Mouse (Mus musculus): Measurements from ENCODE around the gene Myadml2.

DNA sequence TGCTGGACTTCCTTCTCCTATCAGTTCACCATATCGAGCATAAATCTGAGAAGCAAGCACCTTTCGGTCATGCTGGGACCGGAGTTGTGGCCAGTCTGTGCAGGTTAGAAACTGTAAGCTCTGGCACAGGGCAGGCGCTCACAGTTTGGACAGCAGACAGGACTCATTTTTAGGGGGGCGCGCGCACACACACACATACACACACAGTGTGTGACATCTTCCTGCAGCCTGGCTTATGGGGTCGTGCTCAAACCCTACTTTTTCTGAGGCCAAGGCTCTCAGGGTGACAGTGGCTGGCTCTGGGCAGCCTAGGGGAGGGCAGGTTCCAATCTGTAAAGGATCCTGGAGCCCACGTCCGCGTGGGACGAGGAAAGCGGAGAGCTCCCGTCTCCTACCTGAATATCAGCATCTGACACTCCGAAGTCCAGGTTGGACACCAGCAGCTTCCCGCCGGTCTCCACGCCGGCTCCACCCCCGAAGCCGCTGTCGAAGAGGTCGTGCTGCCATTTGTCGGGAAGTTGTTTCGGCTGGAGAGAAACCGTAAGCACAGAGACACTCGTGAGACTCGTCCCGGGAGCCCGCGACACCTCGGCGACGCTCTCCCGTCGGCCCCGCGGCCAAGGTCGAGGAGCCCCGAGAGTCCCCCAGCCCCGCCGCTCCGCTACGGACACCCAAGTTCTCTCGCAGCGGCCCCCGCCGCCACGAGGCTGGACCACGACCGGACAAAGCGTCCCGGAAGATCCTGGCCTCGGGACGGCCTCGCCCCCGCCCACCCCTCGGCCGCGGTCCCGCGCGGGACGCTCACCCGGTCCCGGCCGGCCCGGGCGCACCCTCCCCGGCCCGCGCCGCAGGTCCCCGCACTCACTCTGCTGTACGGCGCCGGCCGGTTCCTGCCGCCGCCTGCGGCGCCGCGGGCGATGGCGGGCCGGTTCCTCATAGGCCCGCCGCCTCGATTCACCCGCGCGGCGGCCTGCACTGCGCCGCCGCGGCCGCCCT lies 50.4 kb downstream of the Myadml2 start:
- no peak for TF ChIP-seq POLR2AphosphoS2 (IDR thresholded peaks at IDR 0.05; ENCODE audit: low read depth, low read length)
- no peak for TF ChIP-seq CTCF (conservative IDR thresholded peaks at IDR 0.05 in 1 of 2, IDR thresholded peaks at IDR 0.05 in 1 of 2; ENCODE audit: low read depth in 2 of 2, low read length in 2 of 2)
- TF ChIP-seq POLR2A (IDR thresholded peaks at IDR 0.05; ENCODE audit: low read depth, low read length) = no peak
- no peak for TF ChIP-seq EP300 (IDR thresholded peaks at IDR 0.05; ENCODE audit: low read length)
- TF ChIP-seq HCFC1 (IDR thresholded peaks at IDR 0.05; ENCODE audit: low read depth, low read length) = no peak
- TF ChIP-seq MAX (IDR thresholded peaks at IDR 0.05; ENCODE audit: low read length) = no peak
- TF ChIP-seq RCOR1 (conservative IDR thresholded peaks at IDR 0.05; ENCODE audit: low read depth, low read length) = no peak
- TF ChIP-seq ZNF384 (IDR thresholded peaks at IDR 0.05; ENCODE audit: low read depth, low read length) = no peak
- TF ChIP-seq E2F4 (IDR thresholded peaks at IDR 0.05; ENCODE audit: insufficient replicate concordance, low read depth, low read length) = no peak
- no peak for TF ChIP-seq ZC3H11A (IDR thresholded peaks at IDR 0.05; ENCODE audit: low read depth, low read length)
- no peak for TF ChIP-seq ZMIZ1 (IDR thresholded peaks at IDR 0.05; ENCODE audit: low read depth, low read length)
